Mouse (Mus musculus): ENCODE results near the gene Pus1. TPM values are rescaled to one million over a fixed set of nuclear protein-coding genes. Genes with fewer than 3 reads are reported as not detected.
A peak's percentile ranks its signal among the peaks of the same experiment; 100 is the strongest.

The Pus1 gene
- total and polyA plus RNA-seq, 3 experiments, result 107 to 248 (median 117) TPM

GRCm38 (mm10) chr5:110781529-110782238, 1.2 kb upstream of the Pus1 start:
- peaks cover 2 to 16% of the 10 kb centered on the region in 2 experiments; a peak in 3 of 4 replicates for H3K4me1 ChIP-seq (ENCODE audit: control insufficient read depth in 1 of 2, insufficient read depth in 2 of 2, low read length in 2 of 2)

GRCm38 (mm10) chr5:110780761-110781528, 486 bp upstream of the Pus1 start:
- Histone ChIP-seq H3K9ac (ENCODE audit: control insufficient read depth, low read depth, low read length, poor library complexity, severe bottlenecking) (peak overlapping the region; percentile 94), H3K4me1 (ENCODE audit: control insufficient read depth in 1 of 2, insufficient read depth in 2 of 2, low read length in 2 of 2) (peaks cover 2 to 16% of the 10 kb centered on the region in 2 experiments; a peak in 3 of 4 replicates), H3K27me3 (ENCODE audit: control insufficient read depth in 1 of 2, insufficient read depth in 2 of 2, low read length in 2 of 2) (no peaks in the 10 kb centered on the region), H3K79me2 (ENCODE audit: control insufficient read depth, insufficient read depth, low read length, poor library complexity) (peaks cover 33% of the 10 kb centered on the region), H3K9me3 (replicated peaks; ENCODE audit: insufficient read depth, low read length) (no peaks in the 10 kb centered on the region), H3K4me3 (ENCODE audit: control insufficient read depth in 1 of 2, insufficient read depth in 1 of 2, low read depth in 2 of 2, low read length in 2 of 2) (peak overlapping the region; percentile 96 to 100), H3K36me3 (ENCODE audit: control insufficient read depth in 1 of 2, insufficient read depth in 2 of 2, low read length in 2 of 2) (peaks cover 4 to 9% of the 10 kb centered on the region in 2 experiments), H3K27ac (ENCODE audit: control insufficient read depth, low read depth, low read length) (peak overlapping the region; percentile 24; the same call in 1 of the 2 replicates)
- DNase-seq (ENCODE audit: low read depth, low spot score), result peak; percentile 46
- TF ChIP-seq TAL1 (IDR thresholded peaks at IDR 0.05; ENCODE audit: low read length) (no peak), UBTF (IDR thresholded peaks at IDR 0.05; ENCODE audit: borderline replicate concordance, insufficient read depth, low read depth, low read length) (no peak), BHLHE40 (IDR thresholded peaks at IDR 0.05; ENCODE audit: borderline replicate concordance, low read depth, low read length) (no peak), MXI1 (IDR thresholded peaks at IDR 0.05; ENCODE audit: low read depth, low read length) (no peak), NELFE (IDR thresholded peaks at IDR 0.05; ENCODE audit: low read depth, low read length) (0 out of 2 replicates have a peak, but pooled peaks have one; percentile 5), ZNF384 (IDR thresholded peaks at IDR 0.05; ENCODE audit: low read depth, low read length) (no peak)

More at GRCm38 (mm10) chr5:110781529-110782238, 1.2 kb upstream of the Pus1 start:
- TF ChIP-seq USF1 (IDR thresholded peaks at IDR 0.05; ENCODE audit: low read depth, low read length) (no peak), ETS1 (IDR thresholded peaks at IDR 0.05; ENCODE audit: low read depth, low read length) (no peak), GABPA (IDR thresholded peaks at IDR 0.05; ENCODE audit: low read depth, low read length) (no peak)
- no peaks in the 10 kb centered on the region for H3K9me3 ChIP-seq (replicated peaks; ENCODE audit: insufficient read depth, low read length)
- no peak for DNase-seq (ENCODE audit: low read depth, low spot score)
- peaks cover 4 to 9% of the 10 kb centered on the region in 2 experiments for H3K36me3 ChIP-seq (ENCODE audit: control insufficient read depth in 1 of 2, insufficient read depth in 2 of 2, low read length in 2 of 2)
- no peak overlapping the region for H3K27ac ChIP-seq (ENCODE audit: control insufficient read depth, low read depth, low read length)
- H3K9ac ChIP-seq (ENCODE audit: control insufficient read depth, low read depth, low read length, poor library complexity, severe bottlenecking), result no peak overlapping the region
- H3K4me3 ChIP-seq (ENCODE audit: control insufficient read depth in 1 of 2, insufficient read depth in 1 of 2, low read depth in 2 of 2, low read length in 2 of 2), result no peak overlapping the region
- H3K27me3 ChIP-seq (ENCODE audit: control insufficient read depth in 1 of 2, insufficient read depth in 2 of 2, low read length in 2 of 2), result no peaks in the 10 kb centered on the region
- peaks cover 33% of the 10 kb centered on the region for H3K79me2 ChIP-seq (ENCODE audit: control insufficient read depth, insufficient read depth, low read length, poor library complexity)

GRCm38 (mm10) chr5:110779276-110779997, 1.0 kb downstream of the Pus1 start:
- no peaks in the 10 kb centered on the region for H3K9me3 ChIP-seq (replicated peaks; ENCODE audit: insufficient read depth, low read length)
- TF ChIP-seq ZNF384 (IDR thresholded peaks at IDR 0.05; ENCODE audit: low read depth, low read length) (peak; percentile 73), TBP (IDR thresholded peaks at IDR 0.05; ENCODE audit: low read depth, low read length) (no peak)
- peak overlapping the region; percentile 96 to 100 for H3K4me3 ChIP-seq (ENCODE audit: control insufficient read depth in 1 of 2, insufficient read depth in 1 of 2, low read depth in 2 of 2, low read length in 2 of 2)
- no peak overlapping the region; the same call in 1 of the 2 replicates for H3K27ac ChIP-seq (ENCODE audit: control insufficient read depth, low read depth, low read length)
- H3K9ac ChIP-seq (ENCODE audit: control insufficient read depth, low read depth, low read length, poor library complexity, severe bottlenecking), result peak overlapping the region; percentile 94
- DNase-seq (ENCODE audit: low read depth, low spot score), result no peak
- peaks cover 6 to 9% of the 10 kb centered on the region in 2 experiments for H3K36me3 ChIP-seq (ENCODE audit: control insufficient read depth in 1 of 2, insufficient read depth in 2 of 2, low read length in 2 of 2)
- peaks cover 47% of the 10 kb centered on the region for H3K79me2 ChIP-seq (ENCODE audit: control insufficient read depth, insufficient read depth, low read length, poor library complexity)
- peaks cover 2 to 16% of the 10 kb centered on the region in 2 experiments; a peak in 3 of 4 replicates for H3K4me1 ChIP-seq (ENCODE audit: control insufficient read depth in 1 of 2, insufficient read depth in 2 of 2, low read length in 2 of 2)
- H3K27me3 ChIP-seq (ENCODE audit: control insufficient read depth in 1 of 2, insufficient read depth in 2 of 2, low read length in 2 of 2), result no peaks in the 10 kb centered on the region

All from MEL (cell line).